Mouse (Mus musculus): ENCODE measurements at regions not wholly inside any gene's neighbourhood (a gene's known extent, or its start where the extent isn't known, plus 50 kb on each side); places are given as distances from the start of the nearest gene placed in this dataset.
A peak's percentile ranks its signal among the peaks of the same experiment; 100 is the strongest.

- no peak for DNase-seq (ENCODE audit: low spot score)
These were observed 225.6 kb downstream of the Mbnl1 start for GRCm38 (mm10) chr3:60698189-60698588.

DNA sequence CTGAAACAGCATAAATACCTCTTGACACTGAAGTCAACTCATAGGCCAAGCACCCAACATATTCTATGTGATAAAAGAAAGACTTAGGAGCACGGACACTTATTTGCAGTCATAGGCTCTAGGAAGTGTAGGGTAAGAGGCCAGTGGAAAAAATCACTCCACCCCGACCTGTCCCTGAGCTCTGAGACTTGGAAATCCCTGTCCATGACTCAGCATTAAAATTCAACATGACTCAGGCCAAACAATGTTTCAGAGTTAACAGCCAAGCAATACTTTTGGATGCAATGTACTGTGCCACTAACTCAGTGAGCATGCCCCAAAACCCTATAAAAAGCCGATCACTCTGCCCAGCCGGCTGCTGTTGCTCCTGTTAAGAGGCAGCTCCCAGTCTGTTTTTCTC is 234.5 kb downstream of the Mbnl1 start:
- DNase-seq (ENCODE audit: low spot score), result no peak

- no peak for DNase-seq (ENCODE audit: low spot score)
These were observed 240.3 kb downstream of the Mbnl1 start for GRCm38 (mm10) chr3:60712896-60713295.

DNA sequence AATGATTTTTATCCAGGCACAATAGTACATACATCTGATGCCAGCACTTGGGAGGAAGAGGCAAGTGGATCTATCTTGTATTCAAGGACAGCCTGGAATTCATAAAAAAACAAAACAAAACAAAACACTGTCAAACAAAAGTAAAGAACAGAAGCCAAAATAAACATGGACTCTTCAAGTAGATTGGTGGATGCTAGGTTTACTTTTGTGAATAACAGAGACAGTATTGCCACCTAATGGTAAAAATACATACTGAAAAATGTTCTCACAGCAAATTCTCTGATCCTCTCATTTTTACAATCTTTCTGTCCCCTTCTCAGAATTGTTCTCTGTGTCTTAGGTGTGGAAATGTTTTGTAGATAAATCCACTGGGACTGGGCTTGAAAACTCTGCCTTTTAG is 247.7 kb downstream of the Mbnl1 start:
- DNase-seq (ENCODE audit: low spot score), result no peak

- no peak for DNase-seq (ENCODE audit: low spot score)
These were observed 258.7 kb downstream of the Mbnl1 start for GRCm38 (mm10) chr3:60731331-60731730.

- DNase-seq (ENCODE audit: low spot score), result no peak
These were observed 261.9 kb upstream of the P2ry1 start for GRCm38 (mm10) chr3:60740543-60741294.

DNA sequence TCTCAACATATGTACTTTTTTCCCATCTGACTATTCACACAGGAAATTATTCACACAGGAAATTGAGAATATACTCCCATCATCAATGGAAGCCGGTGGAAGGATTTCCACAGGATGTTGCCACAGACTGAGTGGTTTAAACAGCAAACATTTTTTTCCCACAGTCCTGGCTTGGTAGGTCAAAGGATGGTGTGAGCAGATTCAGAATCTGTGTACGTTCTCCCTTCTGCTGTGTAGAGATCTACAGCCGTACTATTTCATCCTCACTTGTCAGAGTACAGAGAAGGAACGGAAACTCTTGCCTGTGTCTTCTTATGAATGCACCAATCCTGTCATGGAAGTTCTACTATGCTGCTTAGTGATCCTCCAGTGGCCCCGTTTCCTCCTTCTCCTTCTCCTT is 261.2 kb upstream of the P2ry1 start:
- no peak for DNase-seq (ENCODE audit: low spot score)

- no peak for DNase-seq (ENCODE audit: low spot score)
These were observed 260.4 kb upstream of the P2ry1 start for GRCm38 (mm10) chr3:60742232-60742631.

- no peak for DNase-seq (ENCODE audit: low spot score)
These were observed 257.5 kb upstream of the P2ry1 start for GRCm38 (mm10) chr3:60745075-60745474.

DNA sequence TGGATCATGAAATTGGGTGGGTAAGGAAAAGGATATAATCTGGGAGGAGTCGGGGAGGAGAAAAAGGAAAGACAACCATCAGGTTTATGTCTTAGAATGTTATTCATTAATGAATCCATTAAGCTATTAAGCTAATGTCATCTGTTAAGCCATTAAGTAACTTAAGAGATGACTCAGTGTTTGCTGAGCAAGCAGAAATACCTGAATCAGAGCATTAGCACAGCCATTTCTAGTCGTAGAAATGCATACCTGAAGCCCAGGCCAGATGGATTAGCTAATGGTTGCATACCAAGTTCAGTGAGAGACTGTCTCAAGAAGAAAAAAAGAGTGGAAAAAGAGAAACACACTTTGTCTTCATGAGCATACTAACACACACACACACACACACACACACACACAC is 244.0 kb upstream of the P2ry1 start:
- DNase-seq (ENCODE audit: low spot score), result no peak

- no peak for DNase-seq (ENCODE audit: low spot score)
These were observed 243.5 kb upstream of the P2ry1 start for GRCm38 (mm10) chr3:60759046-60759445.

DNA sequence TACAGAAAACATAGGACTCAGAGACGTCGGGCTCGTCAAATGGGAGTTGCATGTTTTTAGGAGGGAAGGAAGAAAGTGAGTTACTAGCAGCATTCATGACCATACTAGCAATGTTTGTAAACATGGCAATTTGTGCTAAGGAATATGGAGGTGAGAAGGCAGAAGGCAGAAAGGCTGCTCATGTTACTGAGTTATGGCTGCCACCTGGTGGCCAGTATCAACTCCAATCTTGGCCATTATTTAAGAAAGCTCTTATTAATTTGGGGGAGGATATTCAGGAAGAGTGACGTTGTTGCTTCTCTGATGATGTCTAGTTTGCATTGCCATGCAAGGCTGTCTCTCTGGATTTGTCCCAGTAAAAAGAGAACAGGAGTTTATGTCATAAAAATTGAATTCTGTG is 239.7 kb upstream of the P2ry1 start:
- DNase-seq (ENCODE audit: low spot score), result peak; percentile 37

DNA sequence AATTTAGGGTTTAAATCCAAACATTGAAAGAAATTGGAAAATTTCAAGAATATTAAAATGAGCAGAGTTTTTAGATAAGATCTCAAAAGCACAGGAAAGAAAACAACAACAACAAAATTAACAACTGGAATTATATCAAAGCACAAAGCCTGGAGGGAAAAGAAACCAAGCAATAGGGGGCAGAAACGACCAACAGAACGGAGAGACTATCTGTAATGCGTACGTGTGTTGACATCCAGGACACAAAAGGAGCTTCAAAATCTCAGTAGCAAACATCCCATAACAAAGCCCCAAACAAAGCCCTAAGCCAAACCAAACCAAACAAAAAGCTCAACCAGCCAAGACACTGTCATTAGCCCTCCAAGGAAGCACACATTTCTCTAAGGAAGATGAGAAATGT is 237.5 kb upstream of the P2ry1 start:
- no peak for DNase-seq (ENCODE audit: low spot score)

GRCm38 (mm10) chr3:60768996-60769395 is 233.6 kb upstream of the P2ry1 start:
- no peak for DNase-seq (ENCODE audit: low spot score)

DNA sequence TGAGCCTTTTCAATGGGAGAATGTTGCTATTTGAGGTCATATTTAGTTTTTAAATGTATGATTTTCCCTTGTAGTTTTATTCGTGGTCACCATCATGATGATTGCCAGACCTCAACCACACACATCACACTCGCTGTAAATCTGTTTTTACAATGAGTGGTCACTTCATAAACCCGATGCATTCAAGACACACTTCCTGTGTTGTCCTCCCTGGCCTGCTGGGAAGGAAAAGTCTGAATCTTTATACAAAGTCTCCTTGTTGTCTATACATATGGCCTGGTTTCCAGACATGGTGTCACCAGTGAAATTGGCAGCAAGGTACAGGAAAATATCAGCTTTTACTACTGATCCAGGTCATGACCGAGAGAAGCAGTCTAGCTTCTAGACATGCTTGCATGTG is 230.7 kb upstream of the P2ry1 start:
- no peak for DNase-seq (ENCODE audit: low spot score)

DNA sequence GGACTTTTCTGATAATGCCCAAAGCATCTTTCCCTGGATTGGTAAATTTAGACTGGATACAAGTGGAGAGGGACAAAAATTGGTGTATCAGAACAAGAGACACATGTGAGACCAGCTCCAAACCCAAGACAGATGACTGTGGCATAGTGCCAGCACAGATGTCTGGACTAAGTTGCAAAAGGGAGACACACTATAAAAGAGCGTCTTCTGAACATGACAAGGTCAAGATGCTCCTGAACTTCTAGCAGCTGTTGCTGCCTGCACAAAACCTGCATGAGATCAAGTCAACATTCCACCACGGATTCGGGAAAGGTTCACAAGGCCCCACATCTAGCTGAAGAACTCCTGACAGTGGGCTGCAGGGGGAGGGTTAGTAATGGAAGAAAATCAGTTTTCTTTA is 229.2 kb upstream of the P2ry1 start:
- no peak for DNase-seq (ENCODE audit: low spot score)

- DNase-seq (ENCODE audit: low spot score), result peak; percentile 70
These were observed 217.3 kb upstream of the P2ry1 start for GRCm38 (mm10) chr3:60785137-60785875.

DNA sequence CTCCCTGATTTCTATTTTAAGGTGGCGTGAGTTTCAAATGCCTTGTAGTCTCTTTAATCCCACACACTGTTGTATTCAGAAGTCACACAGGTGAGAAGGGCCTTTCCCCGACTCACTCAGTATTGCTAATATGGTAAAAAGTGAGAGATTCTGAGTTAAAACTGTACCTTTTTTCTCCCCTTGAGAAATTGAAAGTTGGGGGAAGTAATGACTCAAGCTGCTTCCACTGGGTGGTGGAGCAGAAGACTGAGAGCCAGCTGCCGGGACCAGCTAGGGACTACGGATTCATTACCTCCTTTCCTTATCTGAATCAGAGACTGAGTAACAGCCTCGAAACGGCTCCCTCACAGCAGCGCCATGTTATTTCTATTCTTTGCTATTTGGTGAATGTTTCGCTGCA is 214.6 kb upstream of the P2ry1 start:
- no peak for DNase-seq (ENCODE audit: low spot score)

GRCm38 (mm10) chr3:60789441-60789840 is 213.2 kb upstream of the P2ry1 start:
- DNase-seq (ENCODE audit: low spot score), result no peak

DNA sequence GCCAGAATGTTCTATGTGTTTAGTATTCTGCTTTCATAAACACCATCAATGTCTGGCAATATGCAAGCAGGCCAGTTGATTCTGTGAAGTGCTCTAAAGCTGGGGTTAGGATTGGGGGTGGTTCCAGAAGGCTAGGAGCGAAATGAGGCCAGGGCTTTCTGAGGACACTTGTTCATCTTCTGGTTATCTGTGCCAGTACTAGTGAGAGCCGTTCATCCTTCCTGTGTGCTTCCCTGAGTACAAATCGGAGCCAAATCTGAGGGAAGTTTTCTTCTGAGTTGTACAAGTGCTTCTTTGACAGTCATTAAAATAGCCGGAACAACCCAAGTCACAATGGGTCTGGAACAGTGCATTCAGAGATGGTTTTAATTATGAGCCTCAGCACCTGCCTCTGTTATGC is 210.4 kb upstream of the P2ry1 start:
- DNase-seq (ENCODE audit: low spot score), result no peak

DNA sequence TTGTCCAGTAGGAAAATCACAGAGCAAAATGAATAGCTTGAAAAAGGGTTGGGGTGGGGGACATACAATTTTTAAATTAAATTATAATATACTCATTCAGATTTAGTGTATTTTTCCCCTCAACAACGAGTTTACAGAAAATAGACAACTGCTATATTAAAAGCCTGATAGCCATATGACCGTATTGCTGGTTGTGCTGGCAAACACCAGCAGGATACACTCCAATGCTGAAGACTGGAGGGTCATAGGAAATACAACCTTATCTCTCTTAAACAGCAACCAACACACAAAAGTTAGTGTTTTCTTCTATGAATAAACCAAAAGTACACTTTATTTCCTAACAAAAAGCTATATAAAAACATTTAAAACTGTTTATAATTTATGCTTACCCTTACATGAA is 206.4 kb upstream of the P2ry1 start:
- DNase-seq (ENCODE audit: low spot score), result no peak

- DNase-seq (ENCODE audit: low spot score), result no peak
These were observed 204.8 kb upstream of the P2ry1 start for GRCm38 (mm10) chr3:60797808-60798207.

DNA sequence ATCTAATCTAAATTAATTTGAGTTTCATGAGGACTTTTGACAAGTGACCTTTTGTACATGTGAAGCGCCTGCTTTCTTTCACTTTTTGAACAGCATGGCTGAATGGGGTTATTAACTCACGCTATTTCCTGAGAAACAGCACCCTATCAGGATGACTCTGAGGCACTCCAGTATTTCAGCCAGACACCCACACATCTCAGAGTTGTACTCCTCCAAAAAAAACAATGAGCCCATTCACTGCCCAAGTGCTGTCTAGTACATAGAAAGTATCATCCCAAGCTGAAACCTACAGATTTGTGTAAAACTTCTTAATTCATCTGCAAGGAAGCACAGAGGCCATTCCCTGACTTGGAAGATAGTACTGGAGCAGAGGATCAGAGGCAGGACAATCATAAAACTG is 204.1 kb upstream of the P2ry1 start:
- no peak for DNase-seq (ENCODE audit: low spot score)

Measured in thymus, postnatal 0 days (tissue).